In the genomic region with DNA sequence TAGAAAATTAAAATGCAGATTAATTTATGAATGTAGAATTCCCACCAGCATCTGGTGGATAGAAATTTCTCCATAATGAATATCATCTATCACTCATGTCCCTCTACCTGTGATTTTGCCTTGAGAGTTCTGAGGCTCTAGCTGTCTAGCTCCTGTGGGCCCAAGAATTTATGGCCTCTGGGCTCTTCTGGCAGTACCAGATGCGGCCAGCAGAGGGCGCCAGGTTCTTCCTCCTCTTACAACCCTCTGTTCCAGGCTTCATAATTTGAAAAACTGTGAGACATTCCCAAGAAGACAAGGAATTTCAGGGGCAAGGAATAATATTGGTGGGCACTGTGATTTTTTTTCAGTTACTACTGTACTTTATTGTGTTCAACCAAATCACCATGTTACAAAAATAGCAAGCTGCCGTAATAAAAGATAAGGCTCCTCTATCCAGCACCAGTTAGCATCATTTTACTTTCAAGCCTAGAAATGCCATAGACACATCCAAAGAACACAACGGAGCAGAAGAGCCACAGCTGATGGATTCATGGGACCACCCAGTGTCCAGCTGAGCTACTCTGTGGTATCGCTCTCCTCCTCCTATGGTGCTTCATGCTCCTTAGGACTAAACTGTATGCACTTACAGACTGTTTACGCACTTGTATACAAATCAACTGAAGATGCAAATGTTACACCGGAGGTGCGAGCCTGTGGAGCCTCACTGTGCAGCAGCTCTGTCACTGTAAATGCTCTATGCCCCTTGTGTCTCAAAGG, we compare ENCODE assay signal across 7 mouse cellular contexts. TPM values are rescaled to one million over a fixed set of nuclear protein-coding genes. Genes with fewer than 3 reads are reported as not detected.
DNase-seq lines count a peak whose midpoint lies in the region; ATAC-seq lines count a peak whose summit lies in the region.

No protein-coding gene starts in this region.

- ATAC-seq in inflammation-experienced regulatory T-cells, adult 6 months: peak; percentile 67

- DNase-seq in adrenal gland, adult 2 months: peak; percentile 70
- DNase-seq in embryo, embryonic 10 days (ENCODE audit: low spot score): peak; percentile 58
- peak; percentile 86 for DNase-seq in gastrocnemius, postnatal 10 days
- peak; percentile 88 to 90 for DNase-seq in left cerebral cortex, adult 18-20 months (ENCODE audit: low spot score in 2 of 2)
- DNase-seq in mesoderm, embryonic 11.5 days (ENCODE audit: low read depth, low spot score): peak; percentile 78
- DNase-seq in right cerebral cortex, postnatal 36 days (ENCODE audit: low spot score in 2 of 2): peak; percentile 71 to 79

RNA-seq across cellular contexts. Expression of gene Cnga4, which starts 7.7 kb away (rescaled TPM):
- not detected for total RNA-seq in adrenal gland, adult 2 months (2021)
- 0.13 and 0.26 TPM in 2 replicates for polyA plus RNA-seq in adrenal gland, adult 2 months (2012; rRNA removed)
- not detected for total RNA-seq in gastrocnemius, postnatal 10 days (2021)
- polyA plus RNA-seq in inflammation-experienced regulatory T-cells, adult 6 months (2017; shearing (Covaris generic)): not detected
- total RNA-seq in left cerebral cortex, adult 18-20 months (2021): 1 to 10 TPM; 1.1 to 1.2 TPM

RNA-seq across cellular contexts. Expression of gene Fam160a2, which starts 12.2 kb away (rescaled TPM):
- 10 to 100 TPM; 18.5 to 25.5 TPM for total RNA-seq in adrenal gland, adult 2 months (2021)
- 50.5 and 54.7 TPM in 2 replicates for polyA plus RNA-seq in adrenal gland, adult 2 months (2012; rRNA removed)
- total RNA-seq in gastrocnemius, postnatal 10 days (2021): 10 to 100 TPM; 12.6 to 17.5 TPM
- 10 to 100 TPM; 10.5 to 25.3 (median 17.5) TPM for polyA plus RNA-seq in inflammation-experienced regulatory T-cells, adult 6 months (2017; shearing (Covaris generic))
- 10 to 100 TPM; 70.5 to 72.2 TPM for total RNA-seq in left cerebral cortex, adult 18-20 months (2021)

RNA-seq across cellular contexts. Expression of gene Cckbr, which starts 13.5 kb away (rescaled TPM):
- total RNA-seq in adrenal gland, adult 2 months (2021): not detected
- 0.04 and 0.10 TPM in 2 replicates for polyA plus RNA-seq in adrenal gland, adult 2 months (2012; rRNA removed)
- not detected for total RNA-seq in gastrocnemius, postnatal 10 days (2021)
- polyA plus RNA-seq in inflammation-experienced regulatory T-cells, adult 6 months (2017; shearing (Covaris generic)): not detected
- total RNA-seq in left cerebral cortex, adult 18-20 months (2021): 10 to 100 TPM; 68.3 to 74.4 TPM

RNA-seq across cellular contexts. Expression of gene Gm5901, which starts 37.2 kb away (rescaled TPM):
- not detected for total RNA-seq in adrenal gland, adult 2 months (2021)
- polyA plus RNA-seq in adrenal gland, adult 2 months (2012; rRNA removed): not detected in 2 replicates
- not detected for total RNA-seq in gastrocnemius, postnatal 10 days (2021)
- polyA plus RNA-seq in inflammation-experienced regulatory T-cells, adult 6 months (2017; shearing (Covaris generic)): not detected
- not detected for total RNA-seq in left cerebral cortex, adult 18-20 months (2021)

RNA-seq across cellular contexts. Expression of gene Olfr692, which starts 44.0 kb away (rescaled TPM):
- total RNA-seq in adrenal gland, adult 2 months (2021): not detected
- not detected in 2 replicates for polyA plus RNA-seq in adrenal gland, adult 2 months (2012; rRNA removed)
- not detected for total RNA-seq in gastrocnemius, postnatal 10 days (2021)
- not detected for polyA plus RNA-seq in inflammation-experienced regulatory T-cells, adult 6 months (2017; shearing (Covaris generic))
- not detected for total RNA-seq in left cerebral cortex, adult 18-20 months (2021)

Comparison
In these comparisons a context has a peak if more than half of its experiments do, and no peak if none do; other contexts are left out.
1. Peak in every context shown above with its lines: DNase-seq and ATAC-seq.
2. RNA of gene Cckbr, which starts 13.5 kb away (total RNA-seq): 68.3 to 74.4 TPM in left cerebral cortex, adult 18-20 months; not detected in gastrocnemius, postnatal 10 days and not detected in adrenal gland, adult 2 months; every median in the first group is over 10 times any median in the second.